Mouse (Mus musculus): ENCODE measurements around the gene Serpinb1c. TPM values are rescaled to one million over a fixed set of nuclear protein-coding genes. Genes with fewer than 3 reads are reported as not detected.
A peak's percentile ranks its signal among the peaks of the same experiment; 100 is the strongest.
"Not testable (repeated sequence)": the region's sequence is repeated elsewhere in the genome, so short reads cannot be mapped to it uniquely, and the experiment has no call there.

The Serpinb1c gene
- total RNA-seq, 2 experiments from 2014 or later = 0.31 TPM; not detected in 1

DNA sequence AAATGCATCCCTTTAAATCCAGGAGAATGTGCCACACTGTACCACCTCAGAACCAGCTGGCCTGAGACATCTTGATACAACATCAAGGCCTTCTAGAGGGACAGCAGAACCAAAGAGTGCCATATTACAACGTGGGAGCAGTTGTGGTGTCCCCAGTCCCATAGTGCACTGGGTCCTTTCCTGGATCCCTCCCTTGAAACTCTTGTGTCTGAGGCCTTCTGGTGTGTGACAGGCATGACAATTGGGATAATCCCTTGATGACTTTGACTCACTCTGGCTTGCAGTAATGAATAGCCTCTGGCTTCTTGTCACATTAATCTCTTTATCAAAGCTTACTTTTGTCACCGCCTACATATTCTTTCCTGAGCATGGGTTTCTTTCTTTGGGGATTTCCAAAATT, 31.0 kb downstream of the Serpinb1c start:
- no peak for DNase-seq (ENCODE audit: low spot score in 2 of 2)

DNA sequence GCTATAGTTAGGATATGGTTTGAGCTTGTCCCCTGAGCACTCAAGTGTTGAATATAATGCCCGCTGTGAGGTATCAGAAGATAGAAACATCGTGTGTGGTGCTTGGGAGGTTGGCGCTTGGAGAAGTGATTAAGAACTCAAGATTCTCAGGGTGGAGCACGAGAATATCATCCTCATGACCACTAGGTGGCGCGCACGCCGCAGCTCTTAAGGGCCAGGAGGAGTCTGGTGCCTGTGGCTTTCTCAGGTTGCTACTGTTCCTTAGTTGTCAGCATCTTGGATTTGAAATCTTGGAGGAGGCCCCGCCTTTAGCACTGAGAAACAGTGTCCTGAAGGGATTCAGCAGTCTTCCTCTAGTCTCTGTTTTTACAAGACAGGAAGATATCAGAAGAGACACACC, 31.5 kb downstream of the Serpinb1c start:
- DNase-seq (ENCODE audit: low spot score in 2 of 2) = peak; percentile 33 to 37

GRCm38 (mm10) chr13:32865591-32865990, 32.4 kb downstream of the Serpinb1c start:
- no peak for DNase-seq (ENCODE audit: low spot score in 2 of 2)

- DNase-seq (ENCODE audit: low spot score in 2 of 2) = not testable (repeated sequence)
Observed at GRCm38 (mm10) chr13:32864529-32864928, 33.5 kb downstream of the Serpinb1c start.

- DNase-seq (ENCODE audit: low spot score in 2 of 2) = no peak
Observed at GRCm38 (mm10) chr13:32863456-32863855, 34.6 kb downstream of the Serpinb1c start.

DNA sequence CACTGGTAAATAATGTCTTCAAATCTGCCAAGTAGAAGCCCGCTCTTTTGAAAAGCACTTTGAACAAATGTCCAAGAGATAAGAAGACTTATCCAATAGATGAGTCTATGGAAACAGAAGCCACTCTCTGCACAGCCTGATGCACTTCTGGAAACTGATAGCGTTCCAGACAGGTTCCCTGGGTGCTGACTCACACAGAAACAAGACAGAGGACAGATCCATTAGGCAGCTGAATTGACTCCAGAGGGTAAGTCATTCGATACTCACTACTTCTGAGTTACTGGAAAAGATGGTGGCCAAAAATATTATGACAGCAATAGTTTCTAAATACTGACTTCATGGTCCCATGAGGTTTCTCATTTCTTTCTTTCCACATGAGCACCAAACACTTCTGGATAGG, 37.2 kb downstream of the Serpinb1c start:
- DNase-seq (ENCODE audit: low spot score in 2 of 2) = no peak

- DNase-seq (ENCODE audit: low spot score in 2 of 2) = no peak
Observed at GRCm38 (mm10) chr13:32853073-32853472, 44.9 kb downstream of the Serpinb1c start.

- no peak for DNase-seq (ENCODE audit: low spot score in 2 of 2)
Observed at GRCm38 (mm10) chr13:32852539-32852938, 45.5 kb downstream of the Serpinb1c start.

DNA sequence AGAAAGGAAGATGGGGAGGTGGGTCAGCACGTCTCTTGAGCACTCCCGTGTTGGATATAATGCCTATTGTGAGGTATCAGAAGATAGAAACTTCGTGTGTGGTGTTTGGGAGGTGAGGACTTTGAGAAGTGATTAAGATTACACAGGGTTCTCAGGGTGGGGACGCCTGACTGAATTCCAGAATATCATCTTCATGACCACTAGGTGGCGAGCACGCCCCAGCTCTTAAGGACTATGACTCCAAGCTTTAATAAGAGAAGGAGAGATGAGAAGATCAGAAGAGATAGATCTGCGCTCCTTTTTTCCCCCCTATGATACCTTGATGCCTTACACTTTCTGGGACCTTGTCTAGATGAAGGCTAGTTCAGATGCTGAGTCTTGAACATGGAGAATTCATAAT, 46.0 kb downstream of the Serpinb1c start:
- no peak for DNase-seq (ENCODE audit: low spot score in 2 of 2)

DNA sequence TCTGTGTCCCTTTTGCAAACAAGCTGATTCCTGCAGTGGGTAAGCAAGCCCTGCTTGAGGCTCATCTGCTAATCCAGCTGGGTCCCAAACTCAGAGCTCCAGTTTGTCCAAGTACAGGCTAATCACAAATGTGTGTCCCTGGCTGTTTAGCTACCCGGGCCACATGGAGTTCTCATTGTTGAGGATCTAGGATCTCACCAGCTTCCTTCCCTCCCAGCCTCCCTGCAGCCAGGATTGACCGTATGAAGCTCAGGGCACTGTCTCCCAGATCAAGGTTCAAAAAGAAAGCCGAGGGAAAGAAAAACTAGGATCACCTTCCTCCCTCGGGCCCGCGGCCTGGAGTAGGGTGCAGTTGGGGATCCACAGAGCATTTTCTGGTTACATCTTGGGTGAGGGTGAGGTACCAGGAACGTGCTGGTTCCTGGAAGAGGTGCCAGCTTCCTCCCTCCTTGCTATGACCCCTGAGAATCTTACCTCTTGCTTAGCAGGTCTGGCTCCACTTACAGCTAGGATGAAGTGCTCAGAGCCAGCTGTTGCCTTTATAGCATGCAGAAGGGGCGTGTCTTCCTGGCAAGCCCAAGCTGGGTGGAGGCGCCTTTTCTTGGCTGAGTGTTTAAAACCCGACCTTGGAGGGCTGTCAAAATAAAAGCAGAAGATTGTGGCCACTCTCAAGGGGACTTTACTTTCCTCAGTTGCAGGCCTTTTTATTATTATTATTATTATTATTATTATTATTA, 47.2 kb downstream of the Serpinb1c start, which contains the start of gene Serpinb1a:
TSS of gene Serpinb1a (minus strand) at position 518 of the 737 bp plus-strand sequence.
- DNase-seq (ENCODE audit: low spot score in 2 of 2) = peak in 1 of 2 experiments; percentile 34

- no peak for DNase-seq (ENCODE audit: low spot score in 2 of 2)
Observed at GRCm38 (mm10) chr13:32850156-32850555, 47.9 kb downstream of the Serpinb1c start.

DNA sequence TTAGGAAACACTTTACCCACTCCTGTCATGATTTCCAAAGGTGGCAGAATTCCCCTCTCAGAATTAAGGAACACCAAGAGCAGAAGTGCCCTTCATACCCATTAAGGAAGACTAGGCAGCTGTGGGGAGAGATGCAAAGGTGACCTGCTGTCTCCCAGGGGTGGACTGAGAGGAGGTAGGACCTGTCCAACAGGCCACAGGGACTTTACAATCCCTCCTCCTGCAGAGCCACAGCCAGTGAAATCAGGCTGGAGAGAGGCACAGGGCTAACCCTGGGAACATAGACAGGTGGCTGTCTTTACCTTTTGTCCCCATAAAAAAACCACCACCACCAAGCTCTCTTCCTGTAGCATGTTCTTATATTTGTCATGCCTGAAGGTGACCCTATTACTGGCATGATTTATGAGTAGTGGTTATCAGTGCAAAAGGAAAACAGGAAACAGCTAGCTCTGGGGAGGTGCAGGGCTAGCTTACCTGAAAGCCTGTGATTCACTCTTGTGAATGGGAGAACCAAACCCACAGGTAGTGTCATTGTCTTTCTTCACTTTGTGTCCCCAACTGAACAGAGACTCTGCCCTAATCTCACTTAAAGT, 48.4 kb downstream of the Serpinb1c start:
- no peak for DNase-seq (ENCODE audit: low spot score in 2 of 2)

GRCm38 (mm10) chr13:32849092-32849491, 48.9 kb downstream of the Serpinb1c start:
- DNase-seq (ENCODE audit: low spot score in 2 of 2) = no peak

DNA sequence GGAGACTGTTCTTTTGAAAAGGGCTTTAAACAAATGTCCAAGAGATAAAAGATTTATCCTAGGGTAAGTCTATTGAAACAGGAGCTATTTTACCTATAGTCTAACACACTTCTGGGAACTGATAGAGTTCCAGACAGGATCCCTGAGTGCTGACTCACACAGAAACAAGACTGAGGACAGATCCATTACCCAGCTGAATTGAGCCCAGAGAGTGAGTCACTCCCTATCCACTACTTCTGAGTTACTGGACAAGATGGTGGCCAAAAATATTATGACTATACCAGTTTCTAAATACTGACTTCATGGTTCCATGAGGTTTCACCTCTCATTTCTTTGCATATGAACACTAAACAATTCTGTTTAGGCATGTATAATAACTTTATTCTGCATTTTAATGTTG, 51.8 kb downstream of the Serpinb1c start:
- DNase-seq (ENCODE audit: low spot score in 2 of 2) = no peak

DNA sequence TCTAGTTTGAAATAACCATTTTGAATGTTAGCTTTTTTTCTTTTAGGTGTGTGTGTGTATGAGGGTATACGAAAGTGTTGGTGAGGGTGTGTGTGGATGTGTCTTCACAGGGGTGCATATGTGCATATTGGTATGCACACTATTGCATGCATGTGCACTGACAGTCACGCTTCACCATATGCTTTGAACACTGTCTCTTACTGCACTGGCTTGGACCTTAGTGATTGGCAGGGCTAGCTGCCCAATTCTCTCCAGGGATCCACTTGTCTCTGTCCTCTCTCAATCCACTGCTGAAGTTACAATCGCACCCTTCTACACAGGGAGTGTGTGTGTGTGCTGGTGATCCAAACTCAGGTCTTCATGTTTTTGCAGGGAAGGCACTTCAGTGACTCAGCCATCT, 56.7 kb downstream of the Serpinb1c start:
- DNase-seq (ENCODE audit: low spot score in 2 of 2) = no peak

DNA sequence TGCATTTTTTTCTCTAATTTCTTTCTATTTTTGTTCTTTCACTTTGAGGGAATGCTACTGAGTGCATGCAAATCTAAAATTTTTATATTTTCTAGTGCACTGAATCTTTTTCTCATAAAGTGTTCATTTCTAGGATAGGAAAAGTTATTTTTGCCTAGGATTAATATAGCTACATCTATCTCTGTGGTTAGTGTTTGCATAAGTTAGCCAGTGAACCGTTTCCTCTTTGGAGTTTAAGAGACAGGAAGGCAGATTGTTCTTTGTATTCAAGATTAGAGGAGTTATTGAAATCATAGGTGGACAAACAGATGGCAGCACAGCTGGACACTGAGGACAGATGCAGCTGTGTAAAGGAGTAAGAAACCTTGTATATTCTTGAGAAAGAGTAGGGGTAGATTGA, 58.7 kb downstream of the Serpinb1c start:
- DNase-seq (ENCODE audit: low spot score in 2 of 2) = no peak

GRCm38 (mm10) chr13:32834513-32834912, 63.5 kb downstream of the Serpinb1c start:
- no peak for DNase-seq (ENCODE audit: low spot score in 2 of 2)

DNA sequence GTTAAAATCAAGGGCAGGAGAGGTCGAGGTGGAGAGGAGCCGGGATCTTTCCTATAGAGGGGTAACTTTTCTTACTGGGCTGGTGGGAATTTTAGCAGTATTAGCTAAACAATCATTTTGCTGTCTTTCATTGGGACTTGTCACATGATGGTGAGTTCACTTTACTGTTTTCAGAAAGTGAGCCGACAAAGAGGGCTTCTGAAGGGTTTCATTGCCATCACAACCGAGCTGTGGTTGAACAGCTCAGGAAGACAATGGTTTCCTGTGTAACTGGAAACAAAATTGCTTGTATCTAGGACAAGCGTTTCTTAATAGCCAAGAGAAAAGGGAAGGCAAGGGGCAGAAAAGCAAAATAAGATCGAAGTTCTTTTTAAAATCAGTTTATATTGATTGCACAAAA, 64.8 kb downstream of the Serpinb1c start:
- DNase-seq (ENCODE audit: low spot score in 2 of 2) = no peak

DNA sequence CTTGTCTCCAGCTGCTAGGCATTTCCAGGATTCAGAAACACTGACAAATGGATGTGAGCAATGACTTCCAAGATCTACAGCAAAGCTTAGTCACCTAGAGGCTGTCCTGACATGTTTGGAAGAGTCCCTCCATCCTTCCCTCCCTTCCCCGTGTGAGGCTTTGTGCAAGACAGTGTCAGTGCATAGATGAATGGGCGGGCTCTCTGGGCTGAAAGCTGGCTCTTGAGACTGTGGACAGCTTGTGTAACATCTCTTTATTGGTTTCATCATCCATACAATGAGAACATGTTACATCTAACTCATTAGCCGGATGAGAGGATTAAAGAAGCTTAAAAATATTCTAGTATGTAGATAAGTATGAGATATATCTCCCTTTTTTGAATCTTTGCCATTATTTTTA, 65.2 kb downstream of the Serpinb1c start:
- DNase-seq (ENCODE audit: low spot score in 2 of 2) = no peak

- DNase-seq (ENCODE audit: low spot score in 2 of 2) = no peak
Observed at GRCm38 (mm10) chr13:32831505-32832273, 66.3 kb downstream of the Serpinb1c start.
